Mouse (Mus musculus): ENCODE data around the gene Mau2. TPM values are rescaled to one million over a fixed set of nuclear protein-coding genes. Genes with fewer than 3 reads are reported as not detected.
"Not testable (repeated sequence)": the region's sequence is repeated elsewhere in the genome, so short reads cannot be mapped to it uniquely, and the experiment has no call there.

Gene Mau2
- 10 to 100 TPM; 77.3 to 80.9 TPM for total RNA-seq (2021)

DNA sequence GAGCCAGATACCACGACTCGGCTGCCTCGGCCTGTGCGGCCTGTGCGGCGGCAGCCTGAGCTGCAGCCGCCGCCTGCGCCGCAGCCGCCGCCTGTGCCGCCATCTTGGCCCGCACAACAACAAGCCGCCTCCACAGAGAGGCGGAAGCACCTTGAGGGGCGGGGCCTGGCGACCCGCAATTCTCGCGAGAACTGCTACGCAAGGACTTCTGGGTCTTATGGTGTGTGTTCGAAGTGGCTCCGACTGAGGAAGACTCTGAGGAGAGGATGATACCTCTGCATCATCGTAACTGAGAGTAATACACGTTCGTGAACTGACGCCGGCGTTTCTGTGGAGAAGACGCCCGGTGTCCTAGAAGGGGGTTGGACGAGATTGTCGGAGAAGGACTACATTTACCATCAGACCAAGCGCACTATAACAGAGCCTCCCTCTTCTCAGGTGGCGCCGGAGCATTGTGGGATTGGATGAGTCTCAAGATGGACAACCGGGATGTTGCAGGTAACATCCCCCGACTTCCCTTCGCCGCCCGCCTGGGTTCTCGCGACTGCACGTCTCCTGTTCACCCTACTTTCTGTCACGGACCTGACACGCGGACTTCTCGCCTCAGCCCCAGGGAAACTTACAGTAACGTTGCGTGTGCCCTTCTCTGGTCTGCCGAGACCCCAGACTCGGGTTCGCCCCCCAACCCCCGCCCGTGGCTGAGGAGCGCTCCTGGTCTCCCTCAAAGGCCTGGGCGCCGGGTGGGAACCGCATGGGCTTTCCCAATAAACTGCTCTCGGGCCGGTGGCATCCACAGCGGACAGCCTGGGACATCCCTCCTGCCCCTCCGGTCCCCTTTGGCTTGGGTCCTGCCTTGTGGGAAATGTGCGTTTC lies at the start of gene Mau2, which contains the start of gene Sugp1:
Gene Mau2 (minus strand): TSS at position 152 of the 873 bp plus-strand sequence.
Gene Sugp1 (plus strand): TSS at position 231 of the 873 bp plus-strand sequence.
- peak; percentile 94 to 96 for DNase-seq

- DNase-seq = no peak
Observed at GRCm38 (mm10) chr8:70089296-70089960, 46.9 kb upstream of the Mau2 start.

DNA sequence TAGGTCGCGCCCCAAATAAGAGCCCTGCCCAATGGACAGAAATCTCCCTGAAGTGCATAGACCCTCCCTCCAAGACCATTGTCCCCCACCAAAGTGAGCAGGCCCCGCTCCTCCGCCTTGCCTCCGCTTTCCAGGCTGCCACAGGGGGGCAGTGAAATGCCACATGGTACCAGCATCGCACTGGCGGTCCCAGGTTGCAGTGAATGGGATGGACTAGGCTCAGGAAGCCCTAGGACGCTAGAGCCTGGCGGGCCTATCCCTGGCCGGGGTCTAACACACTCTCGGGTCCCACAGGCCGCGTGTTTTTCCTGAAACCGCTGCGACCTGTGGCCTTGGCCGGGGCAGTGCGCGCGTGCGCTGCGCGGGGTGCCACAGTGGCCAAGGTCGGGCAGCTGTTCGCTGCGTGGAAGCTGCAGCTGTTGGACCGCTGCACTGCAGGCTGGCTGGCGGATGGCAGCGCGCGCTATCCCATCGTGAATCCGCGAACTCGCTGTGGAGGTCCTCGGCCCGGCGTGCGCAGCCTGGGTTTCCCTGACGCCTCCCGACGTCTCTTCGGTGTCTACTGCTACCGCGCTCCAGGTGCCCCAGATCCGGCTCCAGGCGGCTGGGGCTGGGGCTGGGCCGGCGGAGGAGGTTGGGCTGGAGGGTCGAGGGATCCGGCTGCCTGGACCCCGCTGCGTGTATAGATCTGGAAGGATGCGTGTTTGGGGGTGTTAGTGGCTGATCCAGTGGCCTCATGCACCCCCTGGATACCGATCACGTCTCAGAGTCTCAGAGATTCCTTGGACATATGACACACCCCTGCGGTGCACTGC lies 45.5 kb upstream of the Mau2 start:
- DNase-seq = peak; percentile 72 to 75

DNA sequence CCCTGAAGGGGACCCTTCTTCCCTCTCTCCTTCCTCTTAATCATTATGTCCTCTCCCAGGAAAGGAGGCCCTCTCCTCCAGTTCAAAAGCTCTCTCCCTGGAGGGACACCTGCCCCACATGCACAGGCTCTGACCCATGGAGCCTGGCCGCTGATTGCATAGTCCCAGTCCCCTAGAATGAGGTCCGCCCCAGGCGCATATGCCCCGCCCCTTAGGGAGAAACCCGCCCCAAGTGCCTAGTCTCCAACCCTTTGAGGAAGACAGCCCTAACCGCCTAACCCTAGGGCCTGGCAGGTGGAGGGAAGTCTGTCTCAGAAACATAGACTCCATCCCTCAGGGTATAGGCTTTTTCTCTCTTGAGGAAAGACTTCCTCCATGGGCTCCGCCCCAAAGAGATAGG lies 44.7 kb upstream of the Mau2 start:
- DNase-seq = no peak

GRCm38 (mm10) chr8:70086151-70086550 lies 43.6 kb upstream of the Mau2 start:
- DNase-seq = no peak

DNA sequence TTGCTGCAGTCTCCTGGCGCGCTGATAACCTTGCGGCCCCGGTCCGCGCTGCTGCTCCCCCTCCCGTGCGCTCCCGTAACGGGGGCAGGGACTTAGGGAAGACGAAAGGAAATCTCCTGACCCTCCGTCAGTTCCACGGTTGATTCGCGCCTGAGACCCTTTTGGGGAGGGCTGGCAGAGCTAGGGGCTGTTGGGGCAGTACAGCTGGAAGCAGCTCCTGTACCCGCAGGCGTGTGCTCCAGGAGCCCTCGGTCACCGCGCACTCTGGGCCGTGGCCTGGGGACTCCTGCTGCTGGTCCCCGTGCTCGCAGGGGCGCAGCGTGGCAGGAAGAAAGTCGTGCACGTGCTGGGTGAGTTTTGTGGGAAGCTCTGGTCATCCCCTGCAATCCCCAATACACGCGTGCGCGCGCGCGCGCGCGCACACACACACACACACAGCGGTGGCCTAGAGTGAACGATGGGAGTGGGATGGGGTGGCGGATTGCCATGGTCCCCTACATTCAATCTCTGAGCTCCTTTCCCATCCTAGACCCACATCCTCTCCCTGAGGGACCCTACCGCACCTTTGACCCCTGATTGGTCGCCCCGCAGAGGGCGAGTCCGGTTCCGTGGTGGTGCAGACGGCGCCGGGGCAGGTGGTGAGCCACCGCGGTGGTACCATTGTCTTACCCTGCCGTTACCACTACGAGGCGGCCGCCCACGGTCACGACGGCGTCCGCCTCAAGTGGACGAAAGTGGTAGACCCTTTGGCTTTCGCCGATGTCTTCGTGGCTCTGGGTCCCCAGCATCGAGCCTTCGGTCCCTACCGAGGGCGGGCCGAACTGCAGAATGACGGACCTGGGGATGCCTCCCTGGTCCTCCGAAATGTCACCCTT lies 41.9 kb upstream of the Mau2 start:
- DNase-seq = no peak

DNA sequence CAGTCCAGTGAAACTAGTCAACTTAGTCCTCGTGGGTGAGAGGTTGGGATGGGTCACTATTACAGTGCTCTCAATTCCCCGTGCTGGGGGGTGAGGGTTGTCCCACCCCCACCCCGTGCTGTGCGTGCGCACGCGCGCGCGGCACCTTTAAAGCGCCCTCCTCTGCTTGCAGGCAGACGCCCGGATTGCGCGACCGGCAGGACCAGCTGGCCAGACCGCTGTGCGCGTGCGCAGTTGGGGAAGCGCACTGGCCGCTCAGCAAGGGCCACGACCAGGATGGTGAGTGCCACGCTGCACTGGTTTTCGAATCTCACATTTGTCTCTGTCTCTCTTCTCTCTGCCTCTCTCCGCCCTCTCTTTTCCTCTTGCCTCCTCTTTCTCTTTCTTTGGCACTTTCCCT lies 40.8 kb upstream of the Mau2 start, which contains the start of gene Hapln4:
Gene Hapln4 (plus strand): TSS at position 173 of the 400 bp plus-strand sequence.
- DNase-seq = peak in 1 of 2 experiments; percentile 53

DNA sequence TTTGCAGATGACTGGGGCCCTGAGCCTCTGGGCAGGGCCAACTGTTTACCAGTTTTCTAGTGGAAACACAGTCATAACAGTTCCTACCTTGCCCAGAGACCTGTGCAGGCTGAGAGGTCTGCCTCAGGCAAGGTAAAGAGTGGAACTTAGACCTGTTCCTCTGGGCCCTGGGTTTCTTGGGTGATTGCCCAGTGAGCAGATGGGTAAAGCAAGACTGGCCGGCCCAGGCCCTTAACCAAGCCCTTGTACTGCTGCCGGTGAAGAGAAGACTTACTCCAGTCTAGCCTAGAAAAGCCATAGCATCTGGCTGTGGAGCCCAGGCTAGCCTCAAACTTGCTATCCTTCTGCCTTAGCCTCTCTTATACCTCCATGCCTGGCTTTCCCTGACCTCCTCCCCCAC lies 39.4 kb upstream of the Mau2 start:
- DNase-seq = no peak

- no peak for DNase-seq
Observed at GRCm38 (mm10) chr8:70073682-70074081, 31.1 kb upstream of the Mau2 start.

DNA sequence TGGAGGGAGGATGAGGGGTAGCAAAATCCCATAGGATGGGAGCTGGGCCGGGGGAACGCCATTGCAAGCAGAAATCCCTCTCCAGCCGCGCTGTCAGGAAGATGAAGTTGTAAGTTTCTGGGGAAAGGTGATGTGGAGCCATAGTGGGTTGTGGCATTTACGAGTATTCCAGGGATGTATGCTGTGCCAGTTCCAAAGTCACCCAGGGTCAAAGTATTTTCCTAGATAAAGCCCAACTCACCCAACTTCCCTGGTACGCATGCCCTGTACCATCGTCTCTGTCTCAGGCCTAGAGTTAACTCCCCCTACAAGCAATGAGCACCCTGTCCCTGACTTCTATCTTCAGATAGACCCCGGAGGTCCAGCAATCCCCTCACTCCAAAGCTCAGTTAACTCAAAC lies 30.6 kb upstream of the Mau2 start:
- no peak for DNase-seq

DNA sequence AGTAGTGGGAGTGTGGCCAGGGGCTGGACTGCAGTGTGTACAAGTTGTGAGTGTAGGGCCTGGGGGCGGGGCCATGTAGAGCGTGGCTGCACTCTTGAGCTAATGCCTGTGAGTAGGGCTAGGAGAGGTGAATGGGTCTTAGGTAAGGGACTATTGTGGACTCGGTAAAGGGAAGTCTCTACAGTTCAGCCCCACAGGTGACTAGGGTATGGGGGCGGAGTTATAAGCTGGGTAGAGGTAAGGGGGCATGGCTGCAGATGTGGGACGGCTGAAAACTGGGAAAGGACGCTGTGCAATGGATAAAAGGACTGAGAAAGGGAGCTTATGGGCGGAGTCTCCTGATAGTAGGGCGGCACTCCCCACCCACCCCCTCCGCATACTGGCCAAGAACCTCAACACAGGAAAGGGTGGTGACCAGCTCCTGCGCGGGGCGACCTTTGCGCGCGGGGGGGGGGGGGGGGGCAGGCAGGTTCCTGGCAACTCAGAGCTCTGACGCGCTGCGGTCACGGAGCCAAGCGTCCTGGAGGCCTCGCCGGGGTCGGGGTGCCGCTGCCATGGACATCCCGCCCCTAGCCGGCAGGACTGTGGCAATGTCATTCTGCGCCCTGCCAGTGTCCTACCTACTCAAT lies 30.0 kb upstream of the Mau2 start, which contains the start of gene Tm6sf2:
Gene Tm6sf2 (plus strand): TSS at position 484 of the 629 bp plus-strand sequence.
- no peak for DNase-seq

- DNase-seq = no peak
Observed at GRCm38 (mm10) chr8:70071836-70072440, 29.4 kb upstream of the Mau2 start.

DNA sequence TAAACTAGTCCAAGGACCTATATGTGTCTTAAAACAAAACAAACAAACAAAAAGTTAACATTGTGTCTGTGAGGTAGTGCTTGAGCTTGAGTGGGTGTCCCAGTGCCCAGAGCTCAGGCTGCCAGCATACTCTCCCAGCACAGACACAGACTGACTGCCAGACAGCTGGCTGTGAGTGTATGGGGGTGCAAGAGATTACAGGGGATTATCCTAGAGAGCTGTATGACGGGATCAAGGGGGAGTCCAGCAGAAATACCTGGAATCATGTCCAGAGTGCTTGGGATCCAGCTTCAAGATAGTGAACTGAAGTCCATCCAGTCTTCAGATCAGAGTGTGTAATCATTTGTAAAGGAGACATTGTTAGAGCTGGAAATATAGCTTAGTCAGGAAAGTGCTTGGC lies 15.2 kb upstream of the Mau2 start:
- no peak for DNase-seq

- DNase-seq = not testable (repeated sequence)
Observed at GRCm38 (mm10) chr8:70050434-70050833, 7.9 kb upstream of the Mau2 start.

DNA sequence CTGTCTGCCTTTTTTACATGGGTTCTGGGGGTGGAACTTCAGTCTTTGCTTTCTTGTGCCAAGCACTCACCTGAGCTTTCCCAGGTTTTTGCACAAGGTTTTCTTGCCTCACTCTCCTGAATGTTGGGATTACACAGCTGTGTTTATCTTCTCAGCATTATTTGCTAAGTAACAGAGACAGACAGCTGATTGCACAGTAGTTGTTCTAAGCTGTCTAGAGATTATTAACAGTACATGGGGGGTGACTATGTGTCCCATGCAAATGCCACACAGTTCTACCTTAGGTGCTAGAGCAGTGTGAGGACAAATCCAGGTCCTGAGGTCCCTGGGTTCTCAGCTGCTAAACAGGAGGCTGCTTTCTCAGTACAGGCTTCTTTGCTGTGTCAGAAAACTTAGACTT lies 7.1 kb upstream of the Mau2 start:
- no peak for DNase-seq

DNA sequence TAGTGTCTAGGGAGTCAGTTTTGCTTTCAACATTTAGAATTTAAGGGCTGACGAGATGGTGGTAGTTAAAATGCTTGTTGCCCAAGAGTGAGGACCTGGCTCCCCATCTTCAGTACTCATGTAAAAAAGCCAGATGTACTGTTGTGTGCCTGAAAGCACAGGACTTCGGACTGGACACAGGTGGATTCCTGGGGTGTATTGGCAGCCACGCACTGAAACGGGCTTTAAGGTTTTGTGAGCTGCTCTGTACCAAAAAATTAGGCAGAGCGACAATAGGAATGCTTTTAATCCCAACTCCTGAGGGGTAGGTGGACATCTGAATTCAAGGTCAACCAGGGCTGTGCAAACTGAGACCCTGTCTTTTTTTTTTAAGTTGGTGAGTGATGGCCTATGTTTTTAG lies 1.5 kb upstream of the Mau2 start:
- DNase-seq = no peak

GRCm38 (mm10) chr8:70041885-70042546 lies 518 bp downstream of the Mau2 start:
- DNase-seq = no peak

- no peak for DNase-seq
Observed at GRCm38 (mm10) chr8:70037994-70038393, 4.5 kb downstream of the Mau2 start.

DNA sequence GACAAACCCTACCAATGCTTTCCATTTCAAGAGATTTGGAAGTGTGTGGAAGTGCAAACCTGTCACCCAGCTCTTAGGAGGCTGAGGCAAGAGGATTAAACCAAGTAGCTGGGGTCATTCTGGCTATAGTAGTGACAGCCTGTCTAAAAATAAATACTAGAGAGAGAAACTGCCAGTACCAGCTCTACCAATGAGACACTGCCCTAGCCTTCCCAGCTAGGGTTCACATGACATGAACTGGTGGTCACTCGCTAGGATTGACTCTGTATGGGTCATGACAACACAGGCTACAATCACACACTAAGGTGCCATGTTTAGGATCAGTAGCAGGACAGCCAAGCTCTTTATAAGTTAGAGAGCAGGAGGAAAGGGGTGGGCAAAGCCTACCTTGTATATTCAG lies 12.3 kb downstream of the Mau2 start:
- no peak for DNase-seq

GRCm38 (mm10) chr8:70026151-70026550 lies 16.4 kb downstream of the Mau2 start:
- no peak for DNase-seq
